Mouse (Mus musculus): ENCODE data around the gene A030014E15Rik.
A peak's percentile ranks its signal among the peaks of the same experiment; 100 is the strongest.
"Not testable (repeated sequence)": the region's sequence is repeated elsewhere in the genome, so short reads cannot be mapped to it uniquely, and the experiment has no call there.

A030014E15Rik gene

GRCm38 (mm10) chr1:82924650-82925049 is at the start of gene A030014E15Rik:
TSS of gene A030014E15Rik (plus strand) at chr1:82924917.
- no peak for DNase-seq

- DNase-seq: no peak
Observed at GRCm38 (mm10) chr1:82879172-82879571, 45.5 kb upstream of the A030014E15Rik start.

- DNase-seq: no peak
Observed at GRCm38 (mm10) chr1:82880196-82880595, 44.5 kb upstream of the A030014E15Rik start.

- DNase-seq: no peak
Observed at GRCm38 (mm10) chr1:82893269-82893668, 31.4 kb upstream of the A030014E15Rik start.

GRCm38 (mm10) chr1:82900567-82900966 is 24.1 kb upstream of the A030014E15Rik start:
- DNase-seq: peak; percentile 46

- no peak for DNase-seq
Observed at GRCm38 (mm10) chr1:82901201-82901600, 23.5 kb upstream of the A030014E15Rik start.

- no peak for DNase-seq
Observed at GRCm38 (mm10) chr1:82905886-82906285, 18.8 kb upstream of the A030014E15Rik start.

- no peak for DNase-seq
Observed at GRCm38 (mm10) chr1:82913025-82913424, 11.7 kb upstream of the A030014E15Rik start, which contains the start of gene A030005L19Rik. TSS of gene A030005L19Rik (plus strand) at chr1:82913325.

GRCm38 (mm10) chr1:82913434-82913833 is 11.3 kb upstream of the A030014E15Rik start:
- DNase-seq: not testable (repeated sequence)

- DNase-seq: not testable (repeated sequence)
Observed at GRCm38 (mm10) chr1:82930558-82930957, 5.8 kb downstream of the A030014E15Rik start.

- DNase-seq: not testable (repeated sequence)
Observed at GRCm38 (mm10) chr1:82931326-82931725, 6.6 kb downstream of the A030014E15Rik start, which contains the start of gene Gm6217. TSS of gene Gm6217 (minus strand) at chr1:82931399.

GRCm38 (mm10) chr1:82938666-82939065 is 13.9 kb downstream of the A030014E15Rik start:
- no peak for DNase-seq

GRCm38 (mm10) chr1:82942505-82942904 is 17.8 kb downstream of the A030014E15Rik start:
- DNase-seq: not testable (repeated sequence)

GRCm38 (mm10) chr1:82943295-82943694 is 18.6 kb downstream of the A030014E15Rik start, which contains the start of gene A030003K21Rik:
TSS of gene A030003K21Rik (minus strand) at chr1:82943388.
- DNase-seq: not testable (repeated sequence)

GRCm38 (mm10) chr1:82946029-82946428 is 21.3 kb downstream of the A030014E15Rik start:
- DNase-seq: peak; percentile 6

GRCm38 (mm10) chr1:82948601-82949000 is 23.9 kb downstream of the A030014E15Rik start:
- no peak for DNase-seq

GRCm38 (mm10) chr1:82955913-82956312 is 31.2 kb downstream of the A030014E15Rik start, which contains the start of gene Gm7544:
TSS of gene Gm7544 (minus strand) at chr1:82956013.
- not testable (repeated sequence) for DNase-seq

GRCm38 (mm10) chr1:82959870-82960385 is 35.2 kb downstream of the A030014E15Rik start, which contains the start of gene Gm47955:
TSS of gene Gm47955 (plus strand) at chr1:82960286.
- no peak for DNase-seq

- DNase-seq: no peak
Observed at GRCm38 (mm10) chr1:82966413-82966812, 41.7 kb downstream of the A030014E15Rik start.

GRCm38 (mm10) chr1:82972046-82972445 is 47.3 kb downstream of the A030014E15Rik start:
- no peak for DNase-seq

- DNase-seq: no peak
Observed at GRCm38 (mm10) chr1:82973244-82973643, 48.5 kb downstream of the A030014E15Rik start.

GRCm38 (mm10) chr1:82973901-82974300 is 49.2 kb downstream of the A030014E15Rik start:
- DNase-seq: peak; percentile 44

- DNase-seq: no peak
Observed at GRCm38 (mm10) chr1:82974342-82974741, 49.6 kb downstream of the A030014E15Rik start.

All from thymus, postnatal 14 days (tissue).